Mouse (Mus musculus) CH12.LX (cell line): ENCODE measurements at regions not wholly inside any gene's neighbourhood (a gene's known extent, or its start where the extent isn't known, plus 50 kb on each side); places are given as distances from the start of the nearest gene placed in this dataset.

Source experiments
- DNase-seq: peaks from one replicate; pipeline ENCODE4 v3.0.0-alpha.2; 2013; ENCODE audit errors: extremely low read depth
- H3K27ac ChIP-seq: 2 replicates; pipeline ENCODE4 v1.5.1; 2012; ENCODE audit warnings: low read depth, mild to moderate bottlenecking, control low read depth, moderate library complexity; ENCODE audit not compliant: insufficient read depth
- H3K27me3 ChIP-seq: replicated peaks from 2 replicates; pipeline ENCODE3; 2012; ENCODE audit warnings: inconsistent platforms
- H3K36me3 ChIP-seq, 2 experiments: replicated peaks in 1 of 2; 2 replicates each; pipeline versions ENCODE3 to v1.6.1; 2012; ENCODE audit warnings: inconsistent platforms in 1 of 2, low read length in 1 of 2, mild to moderate bottlenecking in 1 of 2, mixed read lengths in 1 of 2, moderate library complexity in 1 of 2; ENCODE audit not compliant: control insufficient read depth in 1 of 2, insufficient read depth in 1 of 2
- H3K4me1 ChIP-seq, 2 experiments: 2 replicates each; pipeline ENCODE4 v1.6.1; 2012; ENCODE audit warnings: inconsistent platforms in 1 of 2, moderate library complexity in 1 of 2; ENCODE audit not compliant: insufficient read depth in 2 of 2, control insufficient read depth in 1 of 2
- H3K4me2 ChIP-seq: 2 replicates; pipeline ENCODE4 v1.6.1; 2012; ENCODE audit warnings: low read depth, mild to moderate bottlenecking, control low read depth; ENCODE audit not compliant: poor library complexity, insufficient read depth, severe bottlenecking
- H3K4me3 ChIP-seq, 3 experiments: fragments of 150-350 bp in 1 of 3; sonication (generic) in 1 of 3; replicated peaks in 1 of 3; 2 replicates each; pipeline versions ENCODE3 to v1.5.1; 2011 to 2012; ENCODE audit warnings: low read depth in 2 of 3, low read length in 2 of 3, mild to moderate bottlenecking in 2 of 3, moderate library complexity in 2 of 3, control low read depth in 1 of 3, improper control_type of control experiment in 1 of 3, inconsistent platforms in 1 of 3, mixed read lengths in 1 of 3; ENCODE audit not compliant: poor library complexity in 1 of 3
- H3K79me2 ChIP-seq: replicated peaks from 2 replicates; pipeline ENCODE4 v1.6.1; 2012; ENCODE audit warnings: mild to moderate bottlenecking, moderate library complexity; ENCODE audit not compliant: control insufficient read depth, poor library complexity, insufficient read depth, severe bottlenecking; ENCODE audit errors: extremely low read depth
- H3K9ac ChIP-seq: 2 replicates; pipeline ENCODE4 v1.6.1; 2012; ENCODE audit warnings: low read depth, mild to moderate bottlenecking, control low read depth, moderate library complexity; ENCODE audit not compliant: insufficient read depth
- H3K9me3 ChIP-seq: replicated peaks from 2 replicates; pipeline ENCODE3; 2012; ENCODE audit warnings: low read length, inconsistent platforms, mixed read lengths
- BHLHE40 ChIP-seq: IDR thresholded peaks from 2 replicates; pipeline ENCODE4 v1.6.1; 2011; ENCODE audit warnings: mild to moderate bottlenecking, low read depth, low read length, improper control_type of control experiment
- CHD1 ChIP-seq: IDR thresholded peaks from 2 replicates; pipeline ENCODE4 v1.6.1; 2012; ENCODE audit warnings: low read depth, low read length, improper control_type of control experiment, inconsistent platforms
- CTCF ChIP-seq, 2 experiments: IDR thresholded peaks in 1 of 2; conservative IDR thresholded peaks in 1 of 2; 2 replicates each; pipeline ENCODE4 v1.5.1; 2011 to 2012; ENCODE audit warnings: low read depth in 2 of 2, low read length in 2 of 2, improper control_type of control experiment in 1 of 2, inconsistent platforms in 1 of 2, mild to moderate bottlenecking in 1 of 2, moderate library complexity in 1 of 2
- ELF1 ChIP-seq: IDR thresholded peaks from 2 replicates; pipeline ENCODE4 v1.6.1; 2014; ENCODE audit warnings: low read depth, mild to moderate bottlenecking, inconsistent platforms, low read length, improper control_type of control experiment
- EP300 ChIP-seq: IDR thresholded peaks from 2 replicates; pipeline ENCODE4 v1.6.1; 2011; ENCODE audit warnings: low read length, improper control_type of control experiment
- GABPA ChIP-seq: IDR thresholded peaks from 2 replicates; pipeline ENCODE4 v1.6.1; 2012; ENCODE audit warnings: low read depth, low read length, improper control_type of control experiment, inconsistent platforms; ENCODE audit not compliant: insufficient replicate concordance
- HCFC1 ChIP-seq: IDR thresholded peaks from 2 replicates; pipeline ENCODE4 v1.6.1; 2012; ENCODE audit warnings: low read depth, mild to moderate bottlenecking, inconsistent platforms, low read length, improper control_type of control experiment
- IRF4 ChIP-seq: IDR thresholded peaks from 2 replicates; pipeline ENCODE4 v1.6.1; 2014; ENCODE audit warnings: low read depth, mild to moderate bottlenecking, inconsistent platforms, low read length, improper control_type of control experiment
- MAFK ChIP-seq: IDR thresholded peaks from 2 replicates; pipeline ENCODE4 v1.6.1; 2011; ENCODE audit warnings: low read length, improper control_type of control experiment; ENCODE audit not compliant: insufficient replicate concordance
- NELFE ChIP-seq: IDR thresholded peaks from 2 replicates; pipeline ENCODE4 v1.6.1; 2011; ENCODE audit warnings: low read depth, low read length, improper control_type of control experiment
- NRF1 ChIP-seq: IDR thresholded peaks from 2 replicates; pipeline ENCODE4 v1.6.1; 2014; ENCODE audit warnings: low read depth, mild to moderate bottlenecking, inconsistent platforms, low read length, improper control_type of control experiment, moderate library complexity
- POLR2AphosphoS2 ChIP-seq: IDR thresholded peaks from 2 replicates; pipeline ENCODE4 v1.6.1; 2011; ENCODE audit warnings: low read depth, low read length, improper control_type of control experiment
- TCF12 ChIP-seq: IDR thresholded peaks from 2 replicates; pipeline ENCODE4 v1.6.1; 2014; ENCODE audit warnings: low read depth, mild to moderate bottlenecking, inconsistent platforms, low read length, improper control_type of control experiment
- UBTF ChIP-seq: IDR thresholded peaks from 2 replicates; pipeline ENCODE4 v1.6.1; 2012; ENCODE audit warnings: low read depth, mild to moderate bottlenecking, inconsistent platforms, low read length, improper control_type of control experiment, moderate library complexity
- ZC3H11A ChIP-seq: IDR thresholded peaks from 2 replicates; pipeline ENCODE4 v1.6.1; 2012; ENCODE audit warnings: low read depth, mild to moderate bottlenecking, inconsistent platforms, low read length, improper control_type of control experiment
- ZKSCAN1 ChIP-seq: IDR thresholded peaks from 2 replicates; pipeline ENCODE4 v1.6.1; 2012; ENCODE audit warnings: low read depth, inconsistent platforms, low read length, improper control_type of control experiment, borderline replicate concordance
- dilution Hi-C: fragments of 300-500 bp; cut with MboI; formaldehyde crosslinking; loops from 2 replicates; pipeline ENCODE4 v1.14.3; 2020; ENCODE audit warnings: low sequenced_read_pairs; ENCODE audit not compliant: extremely low pct_unique_long_range_greater_than_20kb, extremely low pct_ligation_motif_present
- in situ Hi-C: fragments of 300-500 bp; cut with MboI; formaldehyde crosslinking; loops from 3 replicates; pipeline ENCODE4 v1.14.3; 2019; ENCODE audit warnings: low sequenced_read_pairs, low pct_ligation_motif_present, low pct_unique_long_range_greater_than_20kb, mixed read lengths

DNA sequence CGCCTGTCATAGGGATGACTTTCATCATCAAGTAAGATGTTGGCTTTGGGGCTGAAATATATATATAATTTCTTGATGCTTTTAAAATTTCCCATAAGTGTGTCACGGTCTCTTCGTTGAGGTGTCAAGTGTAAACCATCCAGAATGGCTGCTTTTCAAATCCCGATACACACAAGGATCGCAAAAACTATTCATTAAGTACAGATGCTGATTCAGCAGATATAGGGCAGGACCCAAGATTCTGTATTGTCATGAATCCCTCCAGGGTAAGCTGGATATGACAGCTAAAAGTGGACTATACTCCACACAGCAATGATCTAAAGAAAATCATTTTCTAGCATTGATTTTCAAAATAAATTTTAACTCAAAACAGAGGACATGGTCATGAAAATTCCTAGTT is 83.1 kb upstream of the Arid2 start:
- dilution Hi-C loops (no loop called here), in situ Hi-C loops (no loop called here)
- DNase-seq, result no peak
- TF ChIP-seq MAFK, result peak; percentile 83
- no peak for TF ChIP-seq GABPA
- H3K27me3 ChIP-seq, result no peaks in the 10 kb centered on the region
- no peak overlapping the region for H3K27ac ChIP-seq
- H3K4me3 ChIP-seq, result no peak overlapping the region
- peaks cover 4 to 34% of the 10 kb centered on the region in 2 experiments for H3K4me1 ChIP-seq
- H3K9ac ChIP-seq, result no peak overlapping the region
- no peaks in the 10 kb centered on the region for H3K9me3 ChIP-seq
- no peaks in the 10 kb centered on the region for H3K79me2 ChIP-seq
- peaks cover 0 to 2% of the 10 kb centered on the region in 2 experiments for H3K36me3 ChIP-seq
- no peak overlapping the region for H3K4me2 ChIP-seq

DNA sequence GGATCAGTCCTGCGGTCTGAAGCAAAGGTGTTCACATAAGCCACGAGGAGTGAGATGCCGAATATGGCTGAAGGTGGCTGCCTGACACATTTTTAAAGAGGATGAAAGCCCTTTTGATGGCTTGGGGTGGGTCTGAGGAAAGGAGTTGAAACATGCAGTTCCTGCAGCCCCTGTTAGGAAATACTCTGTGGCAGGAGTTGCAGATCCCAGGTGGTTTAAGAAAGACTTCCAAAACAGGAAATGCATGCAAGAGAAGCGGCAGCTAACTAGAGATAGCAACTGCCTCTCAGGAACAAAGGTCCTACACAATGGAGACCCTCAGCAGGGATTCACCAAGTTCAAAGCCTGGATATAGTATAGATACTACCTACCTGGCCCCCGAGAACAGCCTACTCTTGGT is 82.7 kb upstream of the Arid2 start:
- no peak for DNase-seq
- Histone ChIP-seq H3K9ac (no peak overlapping the region), H3K4me3 (no peak overlapping the region), H3K27ac (no peak overlapping the region), H3K79me2 (no peaks in the 10 kb centered on the region), H3K9me3 (no peaks in the 10 kb centered on the region), H3K27me3 (no peaks in the 10 kb centered on the region), H3K36me3 (peaks cover 0 to 2% of the 10 kb centered on the region in 2 experiments), H3K4me2 (no peak overlapping the region), H3K4me1 (peaks cover 4 to 30% of the 10 kb centered on the region in 2 experiments)
- in situ Hi-C loops (no loop called here), dilution Hi-C loops (no loop called here)
- TF ChIP-seq BHLHE40 (no peak), NELFE (no peak), TCF12 (no peak), UBTF (no peak), NRF1 (no peak), ZC3H11A (no peak), ZKSCAN1 (no peak), EP300 (no peak), CHD1 (no peak), IRF4 (no peak), HCFC1 (no peak), POLR2AphosphoS2 (no peak)

DNA sequence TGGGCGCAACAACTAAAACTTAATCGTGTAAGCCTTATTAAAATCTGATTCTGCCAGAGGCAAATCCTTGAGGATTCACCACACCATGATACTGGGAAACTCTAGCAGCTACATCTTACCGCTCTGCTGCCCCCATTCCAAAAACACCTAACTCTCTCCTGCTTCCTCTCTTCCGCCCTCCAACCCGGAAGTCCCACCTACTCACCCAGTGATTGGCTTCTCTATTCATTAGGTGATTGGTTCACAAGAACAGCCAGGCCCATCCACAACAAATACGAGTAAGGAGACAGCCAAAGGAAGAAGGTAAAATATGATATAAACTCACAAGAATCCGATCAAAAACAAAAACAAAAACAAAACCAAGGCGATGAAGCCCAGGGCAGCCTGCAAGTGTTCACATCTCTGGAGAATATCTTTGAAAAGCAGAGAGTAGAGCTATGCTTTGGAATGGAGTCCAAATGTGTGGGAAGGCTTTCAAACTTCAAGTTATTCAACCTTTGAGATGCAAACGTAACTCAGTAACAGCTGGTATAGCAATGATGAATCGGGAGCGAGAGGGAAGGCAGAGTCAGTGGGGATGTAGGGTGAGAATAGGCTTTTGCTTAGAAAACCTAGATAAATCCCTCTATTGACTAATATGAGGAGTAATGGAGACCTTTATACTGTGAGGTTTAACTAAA is 76.5 kb upstream of the Arid2 start:
- no peak for DNase-seq
- Histone ChIP-seq H3K4me1 (no peaks in the 10 kb centered on the region), H3K27me3 (no peaks in the 10 kb centered on the region), H3K4me3 (no peak overlapping the region), H3K27ac (no peak overlapping the region), H3K79me2 (no peaks in the 10 kb centered on the region), H3K9ac (no peak overlapping the region), H3K4me2 (no peak overlapping the region; the same call in 1 of the 2 replicates), H3K9me3 (no peaks in the 10 kb centered on the region), H3K36me3 (no peaks in the 10 kb centered on the region)
- in situ Hi-C loops (no loop called here), dilution Hi-C loops (no loop called here)
- no peak for TF ChIP-seq CTCF (conservative IDR thresholded peaks at IDR 0.05 in 1 of 2, IDR thresholded peaks at IDR 0.05 in 1 of 2; ENCODE audit: low read depth in 2 of 2, low read length in 2 of 2)
- peak; percentile 48 for TF ChIP-seq ELF1
